ENCODE assay signal across 7 mouse cellular contexts in genomic region chr9:110117779-110118139, GRCm38 (mm10). TPM values are rescaled to one million over a fixed set of nuclear protein-coding genes. Genes with fewer than 3 reads are reported as not detected.
A peak's percentile ranks its signal among the peaks of the same experiment; 100 is the strongest.
DNase-seq lines count a peak whose midpoint lies in the region; ATAC-seq and TF ChIP-seq lines count a peak whose summit lies in the region.

Dhx30 (minus strand) TSS chr9:110117830.

- H3K4me2 ChIP-seq in limb, embryonic 12.5 days: peak within 1 kb of the TSS; percentile 70

- no peaks in the 10 kb centered on the region for H3K27me3 ChIP-seq in limb, embryonic 12.5 days

- no peak for ATAC-seq in erythroid progenitor cell, adult 5-6 weeks (replicated peaks; ENCODE audit: low FRiP score, poor library complexity, severe bottlenecking)
- ATAC-seq in limb, embryonic 12.5 days (ENCODE audit: insufficient number of reproducible peaks, insufficient read depth, low FRiP score, low TSS enrichment, low read depth): no peak; the same call in 1 of the 2 replicates

- H3K27ac ChIP-seq in limb, embryonic 12.5 days: peak within 1 kb of the TSS; percentile 98
- H3K27ac ChIP-seq in olfactory bulb, adult 2 months (ENCODE audit: insufficient read depth, low read depth, low read length): peak within 1 kb of the TSS; percentile 50

- no peaks in the 10 kb centered on the region for H3K9me3 ChIP-seq in limb, embryonic 12.5 days

- peak within 1 kb of the TSS; percentile 87 for H3K4me3 ChIP-seq in limb, embryonic 12.5 days (replicated peaks)
- peak within 1 kb of the TSS; percentile 75 for H3K4me3 ChIP-seq in olfactory bulb, adult 2 months (ENCODE audit: insufficient read depth, low read depth, low read length)

- peaks cover 19% of the 10 kb centered on the region for H3K4me1 ChIP-seq in limb, embryonic 12.5 days (replicated peaks)
- H3K4me1 ChIP-seq in olfactory bulb, adult 2 months (ENCODE audit: control insufficient read depth, insufficient read depth, low read length): no peaks in the 10 kb centered on the region

- DNase-seq in thymus, postnatal 0 days (ENCODE audit: low spot score): no peak
- DNase-seq in thymus, postnatal 14 days: no peak
- no peak for DNase-seq in heart, postnatal 36 days
- no peak for DNase-seq in cerebellum, adult 9-11 months

- intact Hi-C loops in heart, postnatal 36 days (cut with DNase I): no loop called here

- TF ChIP-seq POLR2A in olfactory bulb, adult 2 months (IDR thresholded peaks at IDR 0.05; ENCODE audit: insufficient read depth, low read depth, low read length): no peak

- no peak for TF ChIP-seq CTCF in olfactory bulb, adult 2 months (IDR thresholded peaks at IDR 0.05; ENCODE audit: insufficient read depth, low read depth, low read length)

- WGBS in limb, embryonic 12.5 days: under 1% methylated on average over 17 of the region's 17 CpGs
- under 1% methylated on average over 17 of the region's 17 CpGs for WGBS in olfactory bulb, adult 2 months

- H3K36me3 ChIP-seq in limb, embryonic 12.5 days: peaks cover 22% of the 10 kb centered on the region

- H3K9ac ChIP-seq in limb, embryonic 12.5 days (replicated peaks): peak within 1 kb of the TSS; percentile 93

RNA-seq across cellular contexts. Expression of gene Dhx30, which starts in this region (rescaled TPM):
- polyA plus RNA-seq in thymus, postnatal 0 days (2015; fragmentation: Nextera tagmentation; extraction: Ambion mirVana): 101 and 104 TPM in 2 replicates
- total RNA-seq in erythroid progenitor cell, adult 5-6 weeks (2015; ENCODE audit: low replicate concordance): 28.5 and 32.4 TPM in 2 replicates
- 14.8 and 39.3 TPM in 2 replicates for total RNA-seq in erythroid progenitor cell, adult 5-6 weeks (2017; ENCODE audit: low replicate concordance)
- total RNA-seq in heart, postnatal 36 days (2021): 10 to 100 TPM; 57.4 to 60.2 TPM
- 202 and 207 TPM in 2 replicates for polyA plus RNA-seq in limb, embryonic 12.5 days (2016; fragmentation: Nextera tagmentation; extraction: Ambion mirVana)
- polyA plus RNA-seq in olfactory bulb, adult 2 months (2012; ENCODE audit: insufficient read depth, insufficient read length, low replicate concordance, missing spikeins): not detected in 2 replicates
